Mouse (Mus musculus): ENCODE measurements around the gene Hdac7.

Gene Hdac7

DNA sequence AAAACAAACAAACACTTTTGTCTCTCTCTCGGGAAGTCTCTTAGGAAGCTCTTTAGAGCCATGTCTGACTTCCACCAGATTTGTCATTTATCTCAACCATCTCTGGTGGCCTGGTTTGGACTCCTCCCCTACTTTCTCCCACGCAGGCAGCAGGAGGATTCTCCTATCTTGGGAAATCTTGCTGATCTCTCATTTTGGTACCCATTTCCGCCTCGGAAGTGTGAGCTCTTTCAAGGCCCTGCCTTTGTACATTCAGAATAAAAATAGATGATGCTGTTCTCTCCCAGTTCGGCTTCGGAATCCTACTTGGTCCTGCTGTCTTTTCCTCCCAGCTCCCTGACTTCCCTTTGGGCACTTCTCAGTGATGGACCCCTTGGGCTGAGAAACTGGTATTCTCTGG, 10.2 kb upstream of the Hdac7 start:
- DNase-seq = no peak

DNA sequence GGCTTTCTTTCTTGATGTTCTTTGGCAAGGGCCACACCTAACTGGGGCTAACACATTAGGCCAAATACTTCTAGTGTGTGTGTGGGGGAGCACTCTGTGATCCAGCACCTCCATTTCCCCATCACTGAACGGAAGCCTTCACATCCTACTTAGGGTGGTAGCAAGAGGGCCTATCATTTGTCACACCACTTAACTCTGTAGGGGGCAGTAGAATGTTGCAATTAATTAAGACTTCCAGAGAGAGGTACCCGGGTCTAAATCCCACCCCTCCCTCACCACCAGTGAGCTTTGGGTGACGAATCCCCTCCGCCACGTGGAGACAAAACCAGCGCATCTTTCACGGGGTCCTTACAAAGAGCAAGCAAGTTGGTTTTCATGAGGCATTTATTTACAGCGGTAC, 9.8 kb upstream of the Hdac7 start:
- no peak for DNase-seq

DNA sequence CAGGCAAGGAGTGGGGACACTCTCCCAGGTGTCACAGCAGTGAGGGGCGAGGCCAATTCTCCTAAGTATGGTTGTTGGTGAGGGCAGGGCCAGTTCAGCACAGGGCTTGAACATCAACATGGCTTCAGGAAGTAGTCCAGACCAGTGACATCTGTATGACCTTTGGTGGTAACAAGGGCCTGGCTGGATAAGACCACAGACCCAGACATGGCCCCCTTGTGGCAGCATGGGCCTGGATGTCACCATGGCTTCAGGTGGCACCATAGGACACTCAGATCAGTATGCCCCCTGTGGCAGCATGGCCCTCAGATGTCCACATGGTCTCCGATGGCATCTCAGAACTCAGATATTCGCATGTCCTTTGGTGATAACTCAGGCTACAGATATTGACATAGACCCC, 8.0 kb upstream of the Hdac7 start:
- no peak for DNase-seq

DNA sequence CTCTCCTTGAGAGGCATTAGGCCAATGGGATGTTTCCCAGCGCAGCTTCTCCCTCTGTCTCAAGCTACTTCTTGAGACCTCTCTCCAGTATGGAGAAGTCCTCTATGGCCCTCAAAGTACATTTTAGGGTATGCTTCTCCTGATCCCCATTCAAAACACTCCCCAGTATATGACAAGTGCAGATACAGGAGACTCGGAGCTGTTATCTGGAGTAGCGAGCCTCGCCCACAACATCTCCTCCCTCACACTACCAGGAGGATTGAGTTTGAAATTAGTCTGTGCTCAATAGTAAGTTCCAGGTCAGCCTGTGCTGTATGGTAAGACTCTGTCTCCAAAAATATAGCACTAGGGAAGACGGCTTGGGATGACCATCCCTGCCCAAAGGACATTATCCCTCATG, 6.7 kb upstream of the Hdac7 start:
- DNase-seq = no peak

DNA sequence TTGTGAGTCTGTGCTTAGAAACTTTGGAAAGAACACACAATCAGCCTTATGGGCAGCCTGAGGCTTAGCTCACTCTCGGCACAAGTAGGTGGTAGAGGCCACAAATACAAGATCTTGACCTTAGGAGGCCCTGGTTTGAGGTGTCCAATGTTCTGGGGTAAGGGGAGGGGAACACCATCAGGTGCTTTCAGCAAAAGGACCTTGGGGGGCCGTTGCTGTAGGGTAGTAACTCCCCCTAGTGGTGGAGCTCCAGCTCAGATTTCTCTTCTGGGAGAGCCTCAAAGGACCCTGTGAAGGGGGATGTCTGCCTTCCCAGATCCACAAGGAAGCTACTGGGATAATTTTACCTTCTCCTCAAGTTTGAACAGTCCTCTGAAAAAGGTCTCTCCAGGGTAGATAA, 6.1 kb upstream of the Hdac7 start:
- peak in 1 of 2 experiments; percentile 54 for DNase-seq

DNA sequence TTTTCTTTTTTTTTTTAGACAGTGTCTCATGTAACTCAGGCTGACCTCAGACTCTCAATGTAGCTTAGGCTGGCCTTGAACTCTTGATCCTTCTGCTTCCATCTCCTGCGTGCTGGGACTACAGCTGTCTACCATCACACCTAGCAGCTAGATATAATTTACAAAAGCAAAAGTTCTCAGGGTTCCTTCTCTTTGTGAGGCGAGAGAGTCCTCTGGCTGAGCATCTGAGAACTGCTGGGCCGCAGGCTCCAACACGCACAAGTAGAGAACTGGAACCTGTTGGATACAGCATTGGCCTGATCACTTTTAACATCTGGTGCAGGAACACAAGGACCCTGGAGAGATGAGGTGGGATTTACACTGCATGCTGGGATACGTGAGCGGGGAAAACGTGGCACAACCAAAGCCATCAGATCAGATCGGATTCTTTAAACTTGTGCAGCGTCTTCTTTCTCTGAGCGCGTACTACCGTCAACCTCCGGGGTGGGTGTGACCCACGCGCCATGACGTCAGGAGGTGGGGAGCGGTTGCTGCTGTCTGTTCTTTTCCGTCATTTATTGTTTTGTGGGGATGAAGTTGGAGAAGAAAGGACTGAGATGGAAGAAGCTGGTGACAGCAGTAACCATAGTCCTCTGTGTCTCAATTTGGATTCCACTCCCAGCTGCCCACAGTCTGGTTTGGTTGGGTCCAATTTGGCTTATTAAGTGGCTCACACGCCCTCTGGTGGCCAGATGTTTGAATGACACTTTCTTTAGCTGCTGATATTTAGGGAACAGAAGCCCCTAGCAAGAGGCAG, 5.0 kb upstream of the Hdac7 start:
- peak; percentile 87 to 92 for DNase-seq

DNA sequence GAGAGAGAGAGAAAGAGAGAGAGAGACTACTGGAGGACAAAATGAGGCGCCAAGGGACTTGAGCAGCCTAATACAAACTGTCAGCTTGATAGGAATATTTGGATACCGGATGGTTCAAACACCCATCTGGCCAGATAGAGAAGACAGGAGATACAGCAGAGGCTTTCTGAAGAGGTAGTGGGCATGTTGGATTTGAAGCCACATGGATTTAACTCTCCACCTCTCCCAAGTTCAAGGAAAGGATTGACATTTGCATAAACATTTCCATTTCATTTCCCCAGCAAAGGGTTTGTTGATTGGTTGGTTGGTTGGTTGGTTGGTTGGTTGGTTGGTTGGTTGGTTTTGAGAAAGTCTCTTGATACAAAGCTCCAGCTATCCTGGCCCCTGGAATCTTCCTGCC, 3.6 kb upstream of the Hdac7 start:
- no peak for DNase-seq

DNA sequence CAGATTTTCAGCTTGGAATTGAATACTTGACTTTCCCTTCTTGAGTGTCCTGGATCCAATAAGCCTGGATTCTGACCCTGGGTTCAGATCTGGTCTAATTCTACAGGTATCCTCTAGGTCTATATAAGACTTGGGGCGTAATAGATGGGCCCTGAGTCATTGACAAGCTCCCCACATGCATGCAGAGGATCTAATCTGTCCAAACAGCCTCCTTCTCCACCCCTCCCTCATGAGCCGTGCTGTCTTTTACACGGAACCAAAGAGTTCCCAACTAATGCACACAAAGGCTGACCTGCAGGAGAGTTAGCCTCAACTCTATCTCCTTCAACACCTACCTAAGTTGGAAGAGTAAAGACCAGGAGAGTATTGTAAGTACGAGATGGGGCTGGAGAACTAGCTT, 3.0 kb upstream of the Hdac7 start:
- DNase-seq = no peak

DNA sequence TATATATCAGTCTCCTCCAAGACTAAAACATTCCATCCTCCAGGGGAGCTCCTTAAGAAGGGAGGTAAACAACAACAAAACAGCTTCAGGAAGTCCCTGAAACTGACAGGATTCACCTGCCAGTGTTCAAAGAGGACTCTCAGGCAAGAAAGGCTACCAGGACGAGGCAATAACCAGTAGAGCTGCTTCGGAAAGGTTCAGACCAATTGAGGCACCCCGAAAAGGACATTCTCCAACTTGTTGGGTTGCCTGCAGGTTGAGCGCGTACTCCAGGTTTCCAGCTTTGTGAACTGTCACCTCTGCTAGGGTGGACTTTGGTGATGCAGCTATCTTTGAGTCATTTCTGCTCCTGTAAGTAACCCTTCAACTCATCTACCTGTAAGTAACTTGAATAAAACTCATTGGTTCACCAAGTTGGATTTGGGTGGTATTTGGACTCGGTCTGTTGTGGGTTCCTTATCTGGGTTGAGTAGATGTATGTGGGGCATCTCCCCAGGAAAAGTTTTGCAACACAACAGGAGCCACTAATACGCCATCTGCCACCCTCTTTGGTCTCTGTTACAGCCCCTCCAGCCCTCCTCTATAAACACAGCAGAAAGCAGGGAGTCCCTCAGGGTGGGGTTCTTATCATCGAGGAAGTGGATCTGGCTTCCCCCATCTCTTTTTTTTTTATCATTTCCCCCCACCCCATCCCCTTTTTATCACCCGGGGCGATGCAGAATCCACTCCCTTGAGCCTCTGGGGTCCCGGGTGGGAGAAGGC, 2.0 kb upstream of the Hdac7 start:
- DNase-seq = no peak

DNA sequence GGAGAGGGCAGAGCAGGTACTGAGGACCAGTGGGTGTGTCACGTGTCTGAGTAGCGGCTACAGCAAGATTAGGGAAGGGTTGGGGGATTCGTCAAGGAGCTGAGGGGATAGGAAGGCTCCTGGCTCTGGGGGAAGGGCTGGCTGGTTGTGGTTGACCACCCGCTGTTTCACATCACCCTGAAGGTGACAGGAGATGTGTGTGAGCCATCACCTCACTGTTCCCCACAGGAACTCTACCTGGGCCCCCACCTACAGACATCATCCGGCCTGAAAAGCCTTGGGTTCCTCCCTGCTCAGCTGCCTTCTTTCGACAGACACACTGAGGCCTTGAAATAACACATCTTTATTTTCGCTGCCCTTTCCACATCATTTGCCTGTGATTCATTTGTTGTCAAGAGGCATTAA, 1.1 kb downstream of the Hdac7 start:
- no peak for DNase-seq

DNA sequence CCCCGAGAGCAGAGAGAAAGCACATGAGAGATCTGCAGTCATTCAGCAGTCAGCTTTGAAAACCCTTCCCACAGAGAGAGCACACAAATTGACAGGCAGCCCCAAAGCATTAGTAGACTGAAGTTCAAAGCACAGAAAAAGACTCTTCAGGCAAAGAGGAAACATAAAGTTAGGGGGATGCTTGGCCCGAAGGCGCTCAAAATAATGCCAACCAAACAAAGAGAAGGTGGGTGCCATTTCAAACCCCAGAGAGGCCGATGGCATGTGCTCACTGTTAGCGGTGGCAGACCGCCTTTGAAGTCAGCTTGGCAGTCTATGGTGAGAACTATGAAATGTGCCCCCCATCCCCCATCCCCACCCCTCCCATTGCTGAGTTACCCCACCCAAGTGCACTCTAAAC, 2.2 kb downstream of the Hdac7 start:
- no peak for DNase-seq

DNA sequence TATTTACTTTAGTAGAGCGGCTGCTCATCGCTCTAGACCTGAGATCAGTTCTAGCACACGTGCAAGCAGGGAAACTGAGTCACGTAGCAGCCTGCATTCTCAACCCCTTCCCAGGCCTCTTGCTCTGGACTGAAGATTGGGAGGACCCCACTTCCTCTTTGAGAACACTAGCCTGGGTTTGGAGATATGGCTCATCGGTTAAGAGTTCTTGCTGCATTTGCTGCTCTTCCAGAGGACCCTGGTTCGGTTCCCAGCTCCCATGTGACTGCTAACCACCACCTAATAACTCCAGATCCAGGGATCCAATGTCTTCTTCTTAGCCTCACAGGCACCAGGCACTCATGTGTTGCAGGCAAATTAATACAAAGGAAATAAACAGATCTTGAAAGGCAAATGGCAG, 2.9 kb downstream of the Hdac7 start:
- DNase-seq = no peak

DNA sequence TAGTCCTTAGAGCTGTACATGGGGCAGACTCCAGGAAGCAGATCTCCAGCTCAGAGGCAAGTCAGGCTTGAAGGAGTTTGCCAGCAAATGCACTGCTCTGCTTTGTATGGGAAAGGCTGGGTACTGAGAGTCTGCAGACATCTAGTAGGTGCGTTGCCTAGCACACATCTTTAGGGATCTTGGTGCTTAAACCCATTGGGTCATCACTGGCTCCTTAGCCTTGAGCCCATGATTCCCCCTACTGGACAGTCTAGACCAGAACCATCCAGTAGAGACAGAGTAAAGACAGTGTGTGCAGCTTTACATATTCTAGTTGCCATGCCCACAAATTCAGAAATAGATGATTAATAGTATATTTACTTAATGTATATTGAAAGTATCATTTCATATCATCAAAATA, 3.5 kb downstream of the Hdac7 start:
- no peak for DNase-seq

DNA sequence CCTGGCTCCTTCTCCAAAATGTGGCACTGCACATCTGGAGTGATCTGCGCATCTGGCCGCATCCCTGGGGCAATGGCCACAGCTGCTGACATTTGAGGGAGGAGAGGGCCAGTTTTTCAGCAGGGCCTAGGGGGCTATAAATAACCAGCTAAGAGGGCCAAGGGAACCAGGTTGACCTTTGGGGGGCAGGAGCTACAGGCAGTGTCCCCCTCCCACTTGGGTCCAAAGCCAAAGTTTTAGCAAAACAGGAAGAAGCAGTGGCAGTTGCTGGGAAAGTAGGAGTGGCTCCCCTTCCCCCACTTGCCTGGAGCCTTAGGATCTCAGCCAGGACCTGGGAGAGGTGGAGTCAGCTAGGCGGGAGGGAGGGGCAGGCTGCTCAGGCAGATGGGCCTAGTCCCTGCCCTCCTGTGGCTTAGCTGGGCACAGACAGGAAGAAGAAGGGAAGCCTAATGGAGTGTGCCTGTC, 4.3 kb downstream of the Hdac7 start:
- peak; percentile 83 to 90 for DNase-seq

DNA sequence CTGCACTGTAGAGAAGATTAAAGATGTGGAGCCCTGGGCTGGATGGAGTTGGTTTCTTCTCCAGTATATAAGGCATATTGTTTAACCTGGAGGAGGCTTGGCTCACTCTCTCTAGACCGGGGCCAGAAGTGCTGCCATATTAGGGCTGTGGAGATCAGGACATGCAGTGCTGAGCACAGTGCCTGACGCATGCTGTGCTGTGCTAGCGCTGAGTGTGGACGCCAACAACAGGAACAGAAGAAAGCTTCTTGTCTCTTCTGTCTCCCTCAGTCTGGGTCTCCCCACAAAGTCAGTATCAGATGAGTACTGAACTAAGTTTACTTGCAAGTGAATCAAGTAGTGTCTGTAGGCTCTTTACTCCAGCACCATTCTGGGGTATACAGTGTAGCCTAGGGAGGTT, 4.8 kb downstream of the Hdac7 start:
- no peak for DNase-seq

DNA sequence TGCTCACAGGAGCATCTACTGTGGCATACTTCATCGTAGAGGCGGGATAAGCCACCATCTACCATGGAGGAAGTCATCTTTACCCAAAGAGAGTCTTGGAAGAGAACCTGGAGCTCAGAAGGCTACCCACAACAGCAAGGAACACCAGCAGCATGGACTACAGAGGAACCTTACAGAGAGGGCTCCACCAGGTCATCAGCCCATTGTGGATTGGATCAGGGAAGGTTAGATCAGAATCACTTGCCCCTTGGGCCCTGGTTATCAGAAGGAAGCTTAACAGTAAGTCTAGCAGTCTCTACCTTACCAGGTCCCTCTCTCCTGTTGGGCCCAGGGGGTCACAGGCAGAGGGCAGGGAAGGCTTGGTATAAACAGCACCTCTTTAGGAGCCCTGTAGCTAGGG, 5.3 kb downstream of the Hdac7 start:
- DNase-seq = no peak

DNA sequence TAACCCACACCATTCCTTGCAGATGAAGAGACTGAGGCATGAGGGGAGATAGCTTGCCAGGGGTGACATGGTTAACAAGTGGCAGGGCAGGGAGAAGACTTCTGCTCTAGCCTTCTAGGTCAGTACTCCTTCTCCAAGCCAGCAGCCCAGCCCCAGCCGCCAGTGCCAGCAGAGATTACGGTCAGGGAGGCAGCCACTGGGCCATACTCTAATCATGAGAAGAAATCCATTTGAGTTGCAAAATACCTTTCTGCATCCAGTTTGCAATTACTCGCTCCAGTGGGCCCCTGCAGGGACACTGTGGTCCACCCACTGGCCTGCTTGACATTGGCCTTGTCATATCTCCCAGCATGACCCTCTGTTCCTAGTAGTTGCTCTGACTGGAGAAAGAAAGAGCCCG, 5.9 kb downstream of the Hdac7 start:
- DNase-seq = peak; percentile 55 to 71

DNA sequence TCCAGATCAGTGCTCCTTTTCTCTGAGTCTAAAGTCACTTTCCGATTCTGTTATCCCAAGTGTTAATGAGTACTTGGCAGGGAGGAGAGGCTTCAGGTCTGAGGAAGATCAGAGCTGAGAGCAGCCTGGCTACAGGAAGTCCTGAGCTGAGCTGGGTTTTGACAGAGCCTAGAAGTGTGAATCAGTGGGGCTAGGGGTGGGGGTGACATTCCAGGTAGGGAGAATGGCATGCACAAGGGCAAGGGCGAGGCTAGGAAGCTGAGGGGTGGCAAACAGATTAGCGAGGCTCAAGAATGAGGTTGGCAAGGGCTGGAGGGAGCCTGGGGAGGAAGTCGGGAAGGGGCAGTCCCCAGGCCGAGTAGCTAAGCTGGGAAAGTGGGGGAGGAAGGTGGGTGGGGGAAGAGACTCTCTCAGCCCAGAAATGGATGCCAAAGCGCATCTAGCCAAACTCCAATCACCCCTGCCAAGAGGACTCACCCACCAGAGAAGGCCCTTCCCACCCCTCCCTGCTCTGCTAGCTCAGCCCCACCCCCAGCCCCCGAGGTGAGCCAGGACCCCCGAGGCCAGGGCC, 6.7 kb downstream of the Hdac7 start:
- DNase-seq = peak; percentile 54 to 67

DNA sequence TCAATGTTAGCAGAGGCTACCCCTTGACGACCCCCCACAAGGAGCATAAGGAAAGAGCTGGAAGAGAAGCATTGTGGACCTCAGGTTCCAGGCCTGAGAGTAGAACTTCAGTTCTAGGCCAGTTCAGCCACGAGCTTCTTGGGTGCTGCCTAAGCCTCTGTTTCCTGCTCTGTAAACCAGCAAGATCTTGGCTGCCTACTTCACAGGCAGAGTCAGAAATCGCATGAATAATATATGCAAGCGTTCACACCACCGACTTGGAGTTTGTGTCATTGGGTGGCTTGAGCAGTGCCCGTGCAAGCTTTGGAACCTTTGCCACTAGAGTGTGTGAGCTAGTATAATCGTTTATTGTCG, 7.4 kb downstream of the Hdac7 start:
- DNase-seq = no peak

DNA sequence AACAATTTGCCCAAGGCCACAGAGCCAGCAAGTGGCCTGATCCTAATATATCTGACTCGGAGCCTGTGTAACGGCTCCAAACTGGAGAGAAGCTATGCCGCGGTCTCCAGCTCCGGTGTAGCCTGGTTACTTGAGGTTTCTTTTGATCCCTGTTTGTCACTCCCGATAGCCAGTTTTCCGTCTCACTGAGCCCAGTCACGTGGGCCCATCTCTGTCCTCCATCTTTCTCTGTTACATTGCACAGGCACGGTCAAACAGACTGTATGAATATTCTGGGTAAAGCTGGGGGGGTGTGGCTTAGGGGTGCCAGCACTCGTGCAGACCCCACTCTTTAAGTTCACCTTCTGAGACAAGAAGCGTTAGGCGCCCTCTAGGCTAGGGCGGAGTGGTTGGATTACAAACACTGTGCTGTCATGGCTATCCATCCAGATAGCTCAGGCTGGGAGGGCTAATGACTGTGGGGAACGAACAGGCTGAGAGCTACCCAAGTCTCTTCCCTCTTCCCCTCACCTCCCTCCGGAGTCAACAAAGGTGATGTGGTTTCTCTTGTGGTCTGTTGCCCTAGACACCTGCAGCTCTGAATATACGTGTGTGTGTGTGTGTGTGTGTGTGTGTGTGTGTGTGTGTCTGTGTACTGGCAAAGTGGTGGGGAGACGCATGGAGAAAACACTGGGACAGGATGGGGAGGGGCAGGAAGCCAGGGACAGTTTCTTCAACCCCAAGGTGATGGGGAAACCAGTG, 8.0 kb downstream of the Hdac7 start:
- DNase-seq = no peak

DNA sequence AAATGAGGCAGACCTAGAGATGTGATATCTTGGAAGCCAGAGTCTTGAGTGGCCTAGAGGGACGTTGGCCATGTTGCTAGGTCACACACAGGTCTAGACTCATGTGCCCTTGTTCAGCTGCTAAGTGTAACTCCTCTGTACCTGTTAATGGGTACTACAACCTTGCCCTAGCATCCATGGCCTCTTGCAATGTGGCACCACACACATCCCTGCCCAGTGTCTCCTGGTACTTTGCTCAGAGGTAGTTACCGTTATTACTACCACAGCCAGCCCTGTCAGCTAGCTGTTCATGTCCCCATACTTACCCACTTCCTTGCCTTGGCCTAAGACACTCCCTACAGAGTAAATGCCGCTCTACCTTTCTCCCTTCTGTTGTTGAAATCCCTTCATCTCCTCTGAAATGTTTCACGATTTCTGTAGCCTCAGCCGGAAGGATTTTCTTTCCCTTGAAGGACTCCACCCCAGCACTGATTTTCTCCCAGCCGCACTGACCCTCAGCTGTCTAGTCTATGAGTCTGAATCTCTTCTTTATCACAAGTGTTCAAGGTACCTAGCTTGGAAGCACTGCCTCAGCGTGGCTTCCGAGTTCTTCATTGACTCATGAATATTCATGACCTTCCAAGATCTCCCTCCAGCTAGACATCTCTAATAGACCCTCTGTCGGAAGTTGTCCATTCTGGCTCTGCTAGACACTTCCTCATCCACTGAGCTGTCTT, 11.4 kb downstream of the Hdac7 start:
- DNase-seq = no peak

DNA sequence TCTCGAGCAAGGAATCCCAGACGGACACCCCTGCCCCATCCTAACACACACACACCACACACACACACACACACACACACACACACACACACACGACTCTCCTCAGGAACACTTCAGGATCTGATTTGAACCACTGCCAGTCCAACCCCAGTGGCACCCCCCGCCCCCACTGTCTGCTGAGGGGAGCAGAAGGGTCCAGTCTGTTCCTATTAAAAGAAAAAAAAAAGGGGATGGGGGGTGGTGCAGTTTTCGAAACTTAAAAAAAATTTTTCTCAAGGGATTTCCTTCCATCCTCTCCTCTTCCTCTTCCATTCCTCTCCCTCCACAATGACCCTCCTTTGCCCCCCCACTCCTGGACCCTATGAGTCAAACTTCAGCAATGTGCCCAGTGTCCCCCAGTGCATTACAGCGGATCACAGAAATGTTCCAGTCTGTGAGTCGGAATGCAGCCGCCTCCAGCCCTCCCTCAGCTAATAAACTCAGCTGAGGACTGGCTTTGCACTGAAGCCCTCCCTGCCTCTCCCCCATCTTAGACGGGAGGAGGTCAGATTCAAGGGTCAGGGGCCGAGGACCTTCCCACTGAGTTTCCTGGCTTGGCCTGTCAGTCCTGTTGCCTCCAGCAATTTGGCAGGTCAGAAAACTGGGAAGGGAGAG, 12.2 kb downstream of the Hdac7 start:
- peak; percentile 79 to 86 for DNase-seq

All from kidney, postnatal 4 days (tissue).